Mouse (Mus musculus) common myeloid progenitor, adult 5-6 weeks (primary cell): ENCODE measurements at regions not wholly inside any gene's neighbourhood (a gene's known extent, or its start where the extent isn't known, plus 50 kb on each side); places are given as distances from the start of the nearest gene placed in this dataset.

Experiments
- ATAC-seq: replicated peaks from 2 replicates; pipeline ENCODE4 v1.8.0; 2016; ENCODE audit warnings: low read depth, mild to moderate bottlenecking, moderate TSS enrichment, inconsistent platforms; ENCODE audit not compliant: poor library complexity, severe bottlenecking

DNA sequence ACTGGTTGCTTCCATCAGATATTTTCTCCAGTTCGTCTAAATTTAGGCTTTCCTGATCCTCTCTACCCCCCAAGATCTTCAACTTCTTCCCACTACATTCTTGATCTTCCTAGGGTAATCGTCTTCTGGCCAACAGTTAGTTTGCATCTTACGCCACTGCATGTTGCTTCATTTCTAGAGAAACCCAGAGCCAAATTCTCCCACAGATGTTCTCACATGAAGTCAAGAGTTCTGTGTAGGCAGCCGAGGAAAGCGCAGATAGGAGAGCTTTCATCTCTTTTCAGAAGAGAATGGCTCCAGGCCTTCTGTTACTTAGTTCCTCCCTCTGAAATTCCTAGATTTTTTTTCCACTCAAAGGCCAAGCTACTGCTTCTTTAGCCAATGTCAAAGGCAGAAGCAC is 179.9 kb downstream of the Fgf10 start:
- ATAC-seq = no peak

DNA sequence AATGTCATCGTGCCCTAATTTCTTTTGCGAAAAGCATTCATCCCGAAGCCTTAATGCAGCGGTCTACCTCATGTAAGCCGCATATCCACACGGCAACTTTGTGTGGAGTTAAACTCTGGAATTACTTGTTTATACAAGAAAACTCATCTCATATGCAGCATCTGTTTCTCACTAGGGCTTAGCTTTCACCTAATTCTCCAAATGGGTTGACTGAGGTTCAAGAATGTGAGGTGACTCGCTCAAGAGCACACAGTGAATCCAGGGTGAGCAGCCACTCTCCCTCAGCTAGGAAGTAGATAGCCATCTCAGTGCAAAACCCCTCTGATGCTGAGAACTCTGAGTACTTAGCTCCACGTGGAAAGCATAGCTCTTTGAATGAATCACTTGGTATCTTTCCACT is 181.1 kb downstream of the Fgf10 start:
- ATAC-seq = no peak

DNA sequence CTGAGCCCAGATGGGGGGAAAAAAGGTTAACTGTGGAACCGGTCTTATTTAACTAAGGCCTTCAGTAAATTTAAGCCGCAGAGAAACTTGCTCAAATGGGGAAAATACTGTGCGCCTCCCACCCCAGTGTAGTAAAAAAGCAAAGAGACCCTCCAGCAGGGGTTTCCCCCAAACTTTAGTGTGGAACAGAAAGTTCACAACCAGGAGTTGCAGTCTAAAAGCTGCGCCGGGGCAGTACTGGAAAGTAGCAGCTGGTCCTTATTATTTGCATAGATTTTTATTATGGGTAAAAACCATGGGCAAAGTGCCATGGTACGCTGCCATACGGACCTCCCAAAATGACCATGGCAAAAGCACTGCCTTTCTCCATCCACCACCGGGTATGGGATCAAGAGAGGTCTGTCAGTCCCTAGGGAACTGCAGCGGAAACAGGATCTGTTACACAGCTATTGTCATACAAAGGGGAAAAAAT is 216.8 kb downstream of the Fgf10 start:
- ATAC-seq = no peak

DNA sequence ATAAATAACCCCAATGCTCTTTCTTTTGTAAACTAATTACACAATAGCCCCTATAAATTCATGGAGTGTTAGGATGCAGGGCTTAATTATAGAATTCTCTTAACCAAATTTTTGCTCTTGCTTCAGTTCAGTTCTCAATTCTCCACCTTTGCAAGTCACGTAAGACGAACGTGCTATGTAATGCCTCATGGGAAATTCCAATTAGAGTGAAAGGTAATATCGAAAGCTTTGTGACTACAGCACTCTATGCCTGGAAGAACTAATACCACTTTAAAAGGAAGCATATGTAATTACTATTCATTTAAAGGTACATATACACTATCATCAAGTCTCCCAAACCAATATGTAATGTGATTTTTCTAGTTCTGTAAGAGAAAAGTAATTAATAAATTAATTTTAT is 225.5 kb downstream of the Fgf10 start:
- ATAC-seq = no peak

DNA sequence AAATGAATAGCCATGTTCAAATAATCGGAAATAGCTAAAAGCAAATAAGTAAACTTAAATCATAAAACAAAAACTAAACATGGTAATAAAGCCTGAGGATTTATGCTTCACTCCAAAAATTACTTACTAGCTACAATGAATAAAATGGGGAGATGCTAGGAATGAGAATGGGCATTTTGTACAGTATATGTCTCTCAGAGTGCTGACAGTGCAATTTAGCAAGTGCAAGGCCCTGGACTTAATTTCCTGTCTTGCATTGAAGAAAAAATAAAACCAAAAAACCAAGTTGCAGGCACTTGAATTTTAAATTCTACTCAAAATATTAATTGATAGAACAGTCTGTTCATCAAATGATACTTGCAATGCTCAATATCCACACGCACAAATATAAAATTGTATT is 232.4 kb downstream of the Fgf10 start:
- ATAC-seq = no peak

DNA sequence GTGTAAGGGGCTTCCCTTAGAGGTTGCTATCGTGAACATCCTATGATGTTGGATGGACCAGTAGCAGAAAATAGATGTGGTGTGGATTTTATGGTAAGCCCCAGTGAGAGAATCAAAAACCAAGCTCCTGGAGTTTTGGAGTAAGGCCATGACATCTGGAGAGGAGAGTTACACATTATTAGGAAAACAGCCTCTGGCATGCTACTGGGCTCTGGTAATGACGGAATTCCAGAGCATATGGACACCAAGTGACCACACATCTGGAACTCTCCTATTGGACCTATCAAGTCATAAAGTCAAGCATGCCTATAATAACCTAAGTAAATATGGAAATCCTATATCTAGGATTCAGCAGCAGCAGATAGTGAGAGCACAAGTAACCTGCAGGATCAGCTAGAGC is 240.8 kb downstream of the Fgf10 start:
- ATAC-seq = no peak

DNA sequence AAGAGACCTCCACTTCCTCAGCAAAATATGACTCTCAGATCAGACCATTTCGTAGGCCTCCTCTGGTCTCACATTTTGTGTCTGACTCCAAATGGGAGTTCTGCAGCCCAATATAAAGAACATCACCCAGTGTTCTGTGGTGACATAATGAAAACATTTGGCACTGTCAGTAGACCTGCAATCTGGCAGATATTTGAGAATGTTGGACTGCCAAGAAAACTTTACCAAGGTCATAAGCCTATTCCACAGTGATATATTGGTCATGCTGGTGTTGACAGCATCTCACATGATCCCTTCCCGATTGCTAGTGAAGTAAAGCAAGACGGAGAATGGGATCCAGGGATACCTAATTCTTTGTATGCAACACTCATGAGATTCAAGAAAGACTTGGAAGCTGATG is 271.2 kb downstream of the Fgf10 start:
- ATAC-seq = no peak

DNA sequence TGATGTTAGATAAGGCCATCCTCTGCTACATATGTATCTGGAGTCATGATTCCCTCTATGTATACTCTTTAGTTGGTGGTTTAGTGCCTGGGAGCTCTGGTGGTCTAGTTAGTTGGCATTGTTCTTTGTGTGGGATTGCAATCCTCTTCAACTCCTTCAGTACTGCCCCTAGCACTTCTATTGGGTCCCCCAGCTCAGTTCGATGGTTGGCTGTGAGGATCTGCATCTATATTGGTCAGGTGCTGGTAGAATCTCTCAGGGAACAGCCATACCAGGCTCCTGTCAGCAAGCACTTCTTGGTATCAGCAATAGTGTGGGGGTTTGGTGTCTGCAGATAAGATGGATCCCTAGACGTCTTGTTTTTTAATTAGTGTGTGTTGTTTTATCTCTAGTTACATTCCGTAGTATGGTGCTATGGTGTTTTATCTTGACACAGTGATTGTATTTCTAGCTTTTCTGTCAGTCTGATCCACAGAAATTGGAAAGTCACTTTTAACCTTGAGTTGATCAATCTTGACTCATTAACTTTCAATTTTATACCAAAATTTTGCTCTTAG is 296.6 kb downstream of the Fgf10 start:
- ATAC-seq = no peak

DNA sequence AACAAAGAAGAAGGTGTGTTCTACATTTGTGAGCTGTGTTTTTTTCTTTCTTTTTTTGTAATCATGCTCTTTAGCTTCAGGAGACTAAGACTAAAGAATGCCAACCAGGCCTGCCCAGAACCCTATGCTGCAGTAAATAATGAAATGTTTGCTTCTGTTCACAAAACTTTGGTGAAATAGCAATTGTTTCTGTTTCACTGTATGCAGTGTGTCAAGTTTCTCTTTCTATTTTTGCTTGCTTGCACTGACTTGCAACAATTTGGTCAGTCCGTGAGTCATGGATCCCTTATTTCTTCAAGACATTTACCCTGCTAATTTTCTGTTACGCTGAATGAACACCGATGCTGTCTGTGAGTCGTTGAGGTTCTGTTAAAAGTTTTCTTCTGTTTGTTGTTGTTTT is 298.1 kb downstream of the Fgf10 start:
- ATAC-seq = no peak

DNA sequence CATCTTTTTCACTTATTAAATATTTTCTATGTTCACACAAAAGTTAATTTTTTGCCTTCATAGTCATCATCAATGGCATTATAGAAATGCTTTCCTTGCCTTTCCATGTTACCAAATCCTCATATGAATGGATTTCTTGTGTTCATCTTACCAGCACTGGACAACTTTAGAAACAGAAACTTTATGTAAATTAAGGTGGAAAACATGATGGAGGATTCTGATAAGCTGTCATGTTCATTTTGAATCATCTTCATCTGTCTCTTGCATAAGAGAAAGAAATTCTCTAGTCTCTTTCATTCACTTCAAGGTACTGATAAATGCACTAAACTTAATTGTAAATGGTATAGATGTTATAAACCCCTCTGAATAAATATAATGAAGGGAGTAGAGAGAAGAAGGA is 305.4 kb downstream of the Fgf10 start:
- no peak for ATAC-seq

DNA sequence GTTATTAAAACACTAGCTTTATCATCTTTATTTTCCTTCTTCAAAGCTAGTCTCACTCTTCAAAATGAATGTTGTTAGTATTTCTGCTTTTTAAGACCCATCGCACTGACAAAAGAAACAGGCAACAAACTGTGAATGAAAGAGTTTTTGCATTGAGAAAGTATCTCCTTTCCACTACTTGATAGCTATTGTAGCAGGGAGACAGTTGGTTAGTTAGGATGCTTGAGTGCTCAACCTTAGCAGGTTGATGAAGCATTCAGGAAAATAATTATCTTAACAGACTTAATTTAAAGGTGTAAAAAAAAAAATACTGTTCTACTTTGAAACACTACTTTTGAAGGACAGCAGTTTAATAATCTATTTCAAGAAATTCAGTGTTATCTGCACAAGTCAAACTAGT is 305.9 kb downstream of the Fgf10 start:
- ATAC-seq = no peak

DNA sequence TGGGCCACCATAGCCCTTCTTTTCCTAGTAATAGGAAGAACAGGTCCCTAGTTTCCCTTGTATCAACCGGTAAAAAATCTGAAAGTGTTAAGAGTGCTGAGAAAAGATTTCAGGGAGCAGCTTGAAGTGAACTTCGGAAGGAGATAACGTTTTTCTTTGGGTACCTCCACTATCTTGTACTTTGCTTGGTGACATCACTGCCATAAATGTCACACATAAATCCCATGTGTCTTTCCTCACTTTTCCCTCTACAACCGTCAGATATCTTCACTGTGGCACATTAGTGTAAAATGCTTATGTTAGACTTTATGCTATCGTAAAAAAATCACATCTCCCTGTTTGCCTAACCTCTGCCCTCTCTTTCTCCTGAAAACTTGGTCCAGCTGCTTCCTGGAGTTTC is 309.9 kb downstream of the Fgf10 start:
- ATAC-seq = no peak

DNA sequence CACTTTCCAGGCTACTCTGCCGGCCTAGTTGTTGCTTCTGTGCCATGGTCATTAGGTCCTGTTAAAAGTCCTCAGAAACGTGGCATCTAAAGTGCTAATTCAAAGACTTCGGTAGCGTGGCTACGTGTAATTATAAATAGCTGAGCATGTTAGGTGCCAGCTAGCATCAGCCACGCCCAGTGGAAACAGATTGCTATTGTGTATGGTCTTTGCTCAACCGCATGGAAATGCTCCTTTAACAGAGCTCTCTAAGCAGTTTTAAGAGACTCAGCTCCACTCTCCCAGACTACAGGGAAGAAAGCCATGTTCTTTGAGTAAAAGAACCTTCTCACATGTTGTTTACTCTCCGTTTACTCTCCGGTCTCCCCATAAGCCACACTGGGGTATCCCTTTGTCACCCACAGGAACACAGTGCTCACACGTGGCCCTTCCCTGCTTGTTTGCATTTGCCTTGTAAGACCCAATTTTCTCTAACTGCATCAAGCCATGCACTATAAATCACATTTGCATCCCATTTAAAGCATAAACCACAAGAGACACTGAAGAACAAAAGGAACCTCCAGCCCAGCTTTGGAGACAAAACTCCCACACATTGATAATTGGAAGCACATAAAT is 311.7 kb downstream of the Fgf10 start:
- no peak for ATAC-seq

DNA sequence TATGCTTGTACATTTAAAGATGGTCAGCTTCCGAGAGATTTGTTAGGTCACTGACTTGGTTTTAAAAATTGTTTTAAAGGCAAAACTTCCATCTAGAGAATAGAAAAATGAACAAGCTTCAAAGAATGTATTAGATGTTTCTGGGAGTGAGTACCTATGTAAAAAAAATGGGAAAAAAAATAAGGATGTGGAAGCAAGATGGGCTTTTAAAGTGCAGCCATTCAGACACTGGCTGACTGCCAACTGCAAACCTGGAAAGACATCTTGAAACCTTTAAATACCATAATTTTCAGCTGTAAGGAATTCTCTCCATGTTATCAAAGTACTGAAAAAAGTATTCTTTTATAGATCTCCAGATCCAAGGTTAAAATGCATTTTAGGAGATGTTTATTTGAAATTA is 315.7 kb downstream of the Fgf10 start:
- no peak for ATAC-seq

DNA sequence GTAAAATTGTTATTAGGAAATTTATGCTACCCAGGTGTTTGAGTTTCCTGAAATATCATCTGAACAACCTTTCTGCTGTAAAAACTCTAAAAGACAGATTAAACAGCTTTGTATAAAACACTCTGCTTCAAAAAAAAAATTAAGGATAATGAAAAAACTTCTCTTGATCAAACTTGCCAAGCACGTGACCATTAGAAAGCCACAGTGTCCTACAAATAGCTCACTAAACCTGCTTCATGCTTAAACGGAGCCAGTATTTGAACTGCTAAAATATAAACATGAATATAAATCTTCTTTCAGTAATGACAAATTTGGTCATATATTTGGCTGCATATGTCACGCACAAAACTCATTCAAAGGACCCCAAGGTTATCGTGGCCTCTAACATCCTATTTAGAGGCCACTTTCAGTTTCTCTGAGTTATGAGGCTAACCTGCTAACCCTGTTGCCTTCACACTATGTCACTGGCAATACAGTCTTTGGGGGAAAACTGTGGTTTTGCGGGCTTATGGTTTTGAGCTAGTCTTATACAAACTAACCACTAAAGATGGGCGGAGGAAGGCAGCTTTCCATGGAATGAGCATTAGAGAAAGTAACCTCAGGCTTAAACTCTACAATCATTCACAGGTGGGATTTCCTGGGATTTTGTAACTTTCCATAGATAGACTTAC is 355.8 kb downstream of the Fgf10 start:
- peak; percentile 39; the same call in 1 of the 2 replicates for ATAC-seq

DNA sequence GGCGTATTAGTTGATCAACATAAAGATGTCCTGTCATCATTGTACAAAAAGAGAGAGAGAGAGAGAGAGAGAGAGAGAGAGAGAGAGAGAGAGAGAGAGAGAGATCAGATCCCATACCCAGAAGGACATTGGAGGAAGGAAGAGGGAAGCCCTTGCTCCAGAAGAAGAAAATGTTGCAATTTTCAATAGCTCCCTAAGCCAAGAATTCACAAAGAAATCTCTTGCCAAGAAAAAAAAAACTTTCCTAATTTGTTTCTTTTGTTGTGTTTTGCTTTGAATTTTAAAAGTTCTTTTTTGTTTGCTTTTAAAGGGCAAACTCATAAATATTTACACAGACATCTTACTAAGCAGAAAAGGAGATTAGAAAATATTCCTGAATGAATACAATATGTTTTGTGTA is 370.0 kb downstream of the Fgf10 start:
- ATAC-seq = no peak

DNA sequence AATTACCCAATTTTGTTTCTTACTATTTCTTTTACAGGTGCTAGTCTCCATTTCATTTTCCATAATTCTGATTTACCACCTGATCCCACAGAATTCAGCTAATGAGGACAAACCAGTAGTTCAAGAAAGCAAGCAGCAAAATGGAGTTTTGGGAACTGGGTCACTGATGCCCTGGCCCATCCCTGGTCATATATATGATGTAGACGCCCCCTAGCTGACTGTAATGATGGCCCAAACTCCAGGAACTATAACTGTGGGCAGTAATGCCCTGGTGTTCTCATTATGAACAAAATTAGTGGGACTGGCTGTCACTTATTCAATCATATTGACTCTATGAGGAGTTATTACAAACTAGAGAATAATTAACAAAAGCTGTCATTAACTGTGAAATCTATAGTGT is 375.5 kb downstream of the Fgf10 start:
- ATAC-seq = no peak

DNA sequence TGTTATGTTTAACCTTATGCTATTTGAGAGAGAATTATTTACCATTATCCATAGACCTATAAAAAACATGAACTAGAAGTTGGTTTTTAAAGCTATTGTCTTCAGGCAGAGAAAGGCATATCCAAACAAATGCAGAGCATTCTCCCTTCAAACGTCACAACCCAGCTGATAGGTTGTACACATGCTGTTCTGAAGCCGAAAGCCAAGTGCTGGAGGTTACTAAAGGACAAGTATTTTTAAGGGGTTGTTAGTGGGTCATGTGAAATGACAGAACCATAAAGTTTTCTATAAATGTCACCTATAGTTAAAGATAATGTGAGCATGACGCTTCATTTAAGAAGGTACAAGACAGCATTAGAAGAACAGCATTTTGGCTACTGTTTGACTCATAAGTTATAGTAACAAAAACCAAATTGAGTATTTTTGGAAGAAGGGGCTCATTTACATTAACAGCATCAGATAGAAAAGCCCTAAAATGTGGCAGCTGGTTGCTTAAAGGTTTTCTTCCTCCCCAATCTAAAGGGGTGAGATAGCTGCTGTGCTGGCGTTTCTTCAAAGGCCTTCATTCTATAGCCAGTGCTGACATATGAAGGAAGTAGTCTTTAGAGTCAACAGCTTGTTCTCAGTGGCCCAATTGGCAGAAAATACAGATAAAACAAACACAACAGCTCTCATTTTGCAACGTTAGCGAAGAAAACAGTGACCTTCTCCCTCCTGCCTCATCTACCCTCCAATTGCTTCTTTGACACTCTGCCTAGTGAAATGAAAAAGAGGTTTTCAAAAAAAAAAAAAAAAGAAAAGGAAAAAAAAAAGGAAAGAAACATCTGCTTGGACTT is 359.4 kb upstream of the Paip1 start:
- ATAC-seq = no peak

DNA sequence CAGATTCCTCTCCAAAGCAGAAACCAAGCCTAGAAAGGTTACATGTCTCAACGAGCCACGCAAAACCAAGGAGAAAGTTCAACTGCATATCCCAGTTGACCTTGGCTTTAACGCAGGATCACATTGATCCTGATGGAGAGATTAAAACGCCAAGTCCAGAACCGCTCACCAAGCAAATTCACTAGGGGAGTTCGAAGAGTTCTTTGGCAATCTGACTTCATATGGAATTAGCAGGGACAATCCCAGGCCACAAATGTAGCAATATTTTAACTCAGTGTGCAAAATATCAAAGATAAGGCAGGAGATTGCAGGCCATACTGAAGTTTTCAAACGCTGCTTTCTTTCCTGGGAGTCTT is 358.8 kb upstream of the Paip1 start:
- no peak for ATAC-seq

DNA sequence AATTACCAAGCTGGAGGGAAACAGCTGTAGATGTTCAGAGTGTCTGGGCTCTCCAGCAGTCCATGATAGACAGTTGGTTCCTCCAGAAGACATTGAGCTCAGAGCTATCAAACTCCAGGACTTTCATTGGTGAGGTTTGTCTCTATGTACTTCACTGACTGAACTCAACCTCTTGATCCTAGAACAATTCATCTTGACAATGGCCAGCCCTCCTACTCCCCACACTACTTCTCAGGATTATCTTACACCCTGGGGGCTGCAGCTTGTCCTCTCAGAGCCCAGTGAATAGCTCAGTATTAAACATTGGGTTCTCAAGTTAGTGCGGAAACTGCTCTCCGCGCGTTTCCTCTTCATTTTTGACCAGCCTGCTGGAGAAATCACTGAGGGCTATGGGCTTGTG is 349.2 kb upstream of the Paip1 start:
- no peak for ATAC-seq

DNA sequence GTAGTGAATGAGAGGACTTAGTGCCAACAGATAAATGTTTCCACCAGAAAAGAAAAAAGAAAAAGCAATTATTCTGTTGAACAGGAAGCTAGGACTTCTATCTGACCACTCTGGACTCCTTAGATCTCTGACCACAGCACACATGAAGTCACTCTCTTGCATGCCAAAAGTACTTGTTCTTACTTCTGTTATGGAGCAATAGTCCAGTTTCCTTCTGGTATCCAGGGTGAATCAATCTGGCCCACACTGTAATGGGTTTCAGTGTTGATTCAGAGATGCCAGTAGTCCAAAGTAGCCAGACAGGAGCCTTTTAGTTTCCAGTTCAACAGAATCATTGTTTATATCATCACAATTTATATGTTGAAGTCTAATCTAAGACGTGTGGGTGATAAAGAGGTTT is 346.7 kb upstream of the Paip1 start:
- no peak for ATAC-seq
